Mouse (Mus musculus): Measurements from ENCODE around the gene Rfx5.

DNA sequence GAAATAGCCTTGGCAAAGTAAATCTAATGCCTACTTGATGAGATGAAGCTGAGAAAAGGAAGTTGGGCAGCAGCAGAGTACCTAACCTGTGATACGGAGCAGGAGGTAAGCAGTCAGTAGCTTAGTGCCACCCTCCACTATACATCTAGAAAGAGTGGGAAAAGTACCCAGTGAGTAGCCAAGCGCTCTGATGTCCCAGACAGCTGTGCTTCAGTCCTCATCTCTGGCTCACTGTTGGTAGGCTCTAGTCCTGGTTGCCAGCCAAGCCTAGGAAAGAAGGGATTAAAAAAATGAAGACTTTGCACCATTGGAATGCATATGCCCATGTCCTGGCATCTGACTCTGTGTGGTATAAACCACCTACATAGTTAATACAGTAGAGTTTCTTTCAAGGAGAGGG lies 31.6 kb downstream of the Rfx5 start:
- TF ChIP-seq CTCF (IDR thresholded peaks at IDR 0.05; ENCODE audit: low read depth, low read length) (no peak), POLR2A (IDR thresholded peaks at IDR 0.05; ENCODE audit: extremely low read depth, insufficient read depth, low read length) (no peak)

All from liver, adult 2 months (tissue).